Comparison of ENCODE assay signal across 24 mouse cellular contexts in genomic region chr6:104687980-104688379, GRCm38 (mm10).
DNase-seq lines count a peak whose midpoint lies in the region; ATAC-seq lines count a peak whose summit lies in the region.
"Had no signal": no experiment of that assay in that cellular context is flagged by ENCODE, and none has a peak within 500 bp of the region (broad histone marks: within the 10 kb centered on the region; RNA-seq: fewer than 3 reads in every experiment).

No protein-coding gene starts in this region.

- no peaks in the 10 kb centered on the region for H3K4me1 ChIP-seq in hindbrain, embryonic 15.5 days (replicated peaks)
- no peaks in the 10 kb centered on the region for H3K4me1 ChIP-seq in hindbrain, embryonic 13.5 days (replicated peaks)
- H3K4me1 ChIP-seq: embryonic facial prominence, embryonic 15.5 days; forebrain, embryonic 15.5 days; heart, embryonic 15.5 days; limb, embryonic 10.5 days; liver, embryonic 15.5 days; lung, embryonic 15.5 days; neural tube, embryonic 15.5 days had no signal

- H3K27me3 ChIP-seq in hindbrain, embryonic 15.5 days = no peaks in the 10 kb centered on the region
- H3K27me3 ChIP-seq in hindbrain, embryonic 13.5 days = no peaks in the 10 kb centered on the region
- H3K27me3 ChIP-seq: embryonic facial prominence, embryonic 15.5 days; forebrain, embryonic 15.5 days; heart, embryonic 15.5 days; liver, embryonic 15.5 days; lung, embryonic 15.5 days; neural tube, embryonic 15.5 days had no signal

- ATAC-seq in hindbrain, embryonic 15.5 days (ENCODE audit: low FRiP score, low read depth) = peak; percentile 23; the same call in 1 of the 2 replicates
- no peak for ATAC-seq in hindbrain, embryonic 13.5 days (ENCODE audit: low FRiP score)
- ATAC-seq: CD4-positive, CD25-positive, alpha-beta regulatory T cell, adult 4 months; forebrain, embryonic 15.5 days; midbrain, embryonic 16.5 days had no signal

- no peak overlapping the region for H3K4me3 ChIP-seq in hindbrain, embryonic 15.5 days
- no peak overlapping the region for H3K4me3 ChIP-seq in hindbrain, embryonic 13.5 days
- H3K4me3 ChIP-seq: embryonic facial prominence, embryonic 15.5 days; forebrain, embryonic 15.5 days; heart, embryonic 15.5 days; limb, embryonic 10.5 days; liver, embryonic 15.5 days; lung, embryonic 15.5 days; neural tube, embryonic 15.5 days had no signal

- DNase-seq in retina, postnatal 1 day = peak; percentile 15
- no peak for DNase-seq in retina, embryonic 14.5 days (ENCODE audit: low spot score)
- peak; percentile 45 to 51 for DNase-seq in cerebellum, postnatal 10 days
- DNase-seq in heart, adult 8-10 months (ENCODE audit: low spot score) = no peak
- DNase-seq in spleen, postnatal 36 days (ENCODE audit: low spot score in 2 of 2) = no peak
- DNase-seq: adrenal gland, postnatal 25 days; gastrocnemius, postnatal 14 days; heart, adult 18-20 months; heart, postnatal 36 days; kidney, adult 18-20 months; kidney, postnatal 10 days; liver; lung, postnatal 36 days had no signal

- 67% methylated on average over 3 of the region's 3 CpGs for WGBS in hindbrain, embryonic 15.5 days
- WGBS in hindbrain, embryonic 13.5 days = 77% methylated on average over 3 of the region's 3 CpGs

- no peak overlapping the region for H3K9ac ChIP-seq in hindbrain, embryonic 15.5 days
- no peak overlapping the region for H3K9ac ChIP-seq in hindbrain, embryonic 13.5 days
- H3K9ac ChIP-seq: embryonic facial prominence, embryonic 15.5 days; forebrain, embryonic 15.5 days; heart, embryonic 15.5 days; liver, embryonic 15.5 days; lung, embryonic 15.5 days; neural tube, embryonic 15.5 days had no signal

- no peak overlapping the region for H3K4me2 ChIP-seq in hindbrain, embryonic 15.5 days
- no peak overlapping the region for H3K4me2 ChIP-seq in hindbrain, embryonic 13.5 days
- H3K4me2 ChIP-seq: embryonic facial prominence, embryonic 15.5 days; forebrain, embryonic 15.5 days; heart, embryonic 15.5 days; liver, embryonic 15.5 days; lung, embryonic 15.5 days; neural tube, embryonic 15.5 days had no signal

- no peak overlapping the region for H3K27ac ChIP-seq in hindbrain, embryonic 15.5 days (replicated peaks)
- H3K27ac ChIP-seq in hindbrain, embryonic 13.5 days = no peak overlapping the region
- H3K27ac ChIP-seq: embryonic facial prominence, embryonic 15.5 days; forebrain, embryonic 15.5 days; heart, embryonic 15.5 days; limb, embryonic 10.5 days; liver, embryonic 15.5 days; lung, embryonic 15.5 days; neural tube, embryonic 15.5 days had no signal

- H3K36me3 ChIP-seq in hindbrain, embryonic 15.5 days = no peaks in the 10 kb centered on the region
- H3K36me3 ChIP-seq in hindbrain, embryonic 13.5 days = no peaks in the 10 kb centered on the region
- H3K36me3 ChIP-seq: embryonic facial prominence, embryonic 15.5 days; forebrain, embryonic 15.5 days; heart, embryonic 15.5 days; limb, embryonic 10.5 days; liver, embryonic 15.5 days; lung, embryonic 15.5 days; neural tube, embryonic 15.5 days had no signal

- no peaks in the 10 kb centered on the region for H3K9me3 ChIP-seq in hindbrain, embryonic 15.5 days
- H3K9me3 ChIP-seq in hindbrain, embryonic 13.5 days = no peaks in the 10 kb centered on the region
- H3K9me3 ChIP-seq: embryonic facial prominence, embryonic 15.5 days; forebrain, embryonic 15.5 days; heart, embryonic 15.5 days; limb, embryonic 10.5 days; liver, embryonic 15.5 days; lung, embryonic 15.5 days; neural tube, embryonic 15.5 days had no signal

Comparison
In these comparisons a context has a peak if more than half of its experiments do, and no peak if none do; other contexts are left out.
1. DNase-seq: peak in retina, postnatal 1 day (single experiment) and cerebellum, postnatal 10 days (2 of 2); none in retina, embryonic 14.5 days (single experiment), heart, adult 8-10 months (single experiment) and spleen, postnatal 36 days (0 of 2).